Mouse (Mus musculus) lung, postnatal 14 days (tissue): Measurements from ENCODE around the gene Krt80.

Source experiments
- DNase-seq: peaks from one replicate; pipeline ENCODE4 v3.0.0; 2021

The Krt80 gene

DNA sequence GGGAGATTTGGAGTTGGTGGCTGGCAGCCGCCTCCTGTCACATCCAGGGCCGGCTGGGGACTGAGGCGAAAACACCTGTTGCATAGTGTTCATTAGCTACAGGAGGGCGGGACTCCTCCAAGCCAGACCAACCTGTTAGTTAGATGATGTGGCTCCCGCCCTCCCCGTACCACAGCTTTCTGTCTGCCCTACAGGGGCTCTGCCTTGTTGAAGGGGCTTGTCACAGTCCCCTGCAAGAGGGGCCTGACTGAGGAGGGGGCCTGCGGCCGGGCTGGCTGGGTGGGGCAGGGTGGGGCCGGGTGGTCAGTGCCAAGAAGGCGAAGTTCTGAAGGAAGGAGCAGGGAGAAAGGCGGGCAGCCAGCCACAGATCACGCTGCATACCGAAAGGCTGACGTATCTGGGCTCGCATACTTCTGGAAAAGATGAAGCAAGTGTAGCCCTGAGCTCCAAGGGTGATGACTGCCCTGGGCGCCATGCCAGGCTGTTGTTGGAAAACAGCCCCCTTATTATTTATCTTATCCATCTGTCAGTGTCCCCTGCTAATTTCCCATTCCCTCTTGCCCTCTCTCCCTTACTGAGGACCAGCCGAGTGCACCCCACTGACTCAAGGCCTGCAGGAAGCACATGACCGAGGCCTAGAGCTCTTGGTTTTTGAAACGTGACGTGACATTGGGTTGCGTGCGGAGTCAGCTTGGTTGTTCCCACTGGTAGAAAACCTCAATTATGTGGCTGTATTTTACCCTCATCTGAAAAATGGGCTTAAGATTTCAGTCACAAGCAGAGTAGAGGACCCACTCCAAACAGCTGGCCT is at the start of gene Krt80:
Gene Krt80, minus strand, starts transcription at position 62 of the 811 bp plus-strand sequence.
- peak; percentile 95 for DNase-seq

DNA sequence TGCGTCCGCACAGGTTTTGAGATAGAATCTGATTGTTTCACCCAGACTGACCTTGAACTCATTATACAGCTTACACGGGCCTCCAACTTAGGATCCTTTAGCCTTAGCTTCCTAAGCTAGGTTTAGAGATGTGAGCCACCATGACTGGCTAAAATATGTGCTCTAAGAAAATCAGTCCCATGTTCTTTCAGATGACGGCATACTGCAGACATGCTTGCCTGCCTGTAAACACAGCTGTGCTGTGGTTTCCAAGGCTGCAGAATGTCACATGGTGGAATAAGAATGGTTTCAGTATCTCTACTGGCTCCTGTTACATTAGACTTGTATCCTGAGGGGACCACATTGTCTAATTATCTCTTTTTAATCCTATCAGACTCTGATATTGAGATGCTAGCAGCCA is 49.0 kb upstream of the Krt80 start:
- DNase-seq = no peak

DNA sequence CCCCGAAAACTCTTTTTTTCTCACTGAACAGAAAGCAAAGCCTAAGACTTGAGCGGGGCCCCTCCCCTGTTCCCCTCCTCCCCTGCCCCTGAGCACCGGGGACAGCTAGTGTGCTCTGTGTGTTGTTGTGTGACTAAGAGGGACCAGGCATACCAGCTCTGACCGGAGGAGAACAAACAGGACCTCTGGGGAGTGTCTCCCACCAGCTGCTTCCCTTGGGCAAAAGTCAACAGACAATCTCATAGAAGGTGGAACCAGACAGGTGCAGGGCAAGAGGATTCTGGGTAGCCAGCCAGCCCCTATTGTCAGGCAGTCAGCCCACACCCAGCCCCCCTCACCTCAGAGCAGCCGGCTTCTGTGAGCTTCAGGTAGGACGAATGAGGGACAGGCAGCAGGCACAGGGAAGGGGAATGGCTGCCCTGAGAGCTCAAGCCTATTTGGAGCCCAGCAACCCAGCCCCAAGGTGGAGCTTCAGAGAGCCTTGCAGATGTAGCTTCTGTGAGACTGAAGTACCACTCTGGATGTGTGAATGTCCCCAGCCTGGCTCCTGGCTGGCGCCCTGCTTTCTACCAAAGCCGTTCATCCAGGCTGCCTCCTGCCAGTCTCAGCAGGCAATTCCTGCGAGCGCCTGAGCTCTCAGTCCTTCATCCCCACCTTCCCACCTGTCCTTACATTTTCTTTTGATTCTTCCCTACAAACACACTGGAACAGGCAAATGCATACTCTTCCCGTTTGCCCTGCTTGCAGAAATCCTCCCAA is 45.0 kb upstream of the Krt80 start:
- no peak for DNase-seq

DNA sequence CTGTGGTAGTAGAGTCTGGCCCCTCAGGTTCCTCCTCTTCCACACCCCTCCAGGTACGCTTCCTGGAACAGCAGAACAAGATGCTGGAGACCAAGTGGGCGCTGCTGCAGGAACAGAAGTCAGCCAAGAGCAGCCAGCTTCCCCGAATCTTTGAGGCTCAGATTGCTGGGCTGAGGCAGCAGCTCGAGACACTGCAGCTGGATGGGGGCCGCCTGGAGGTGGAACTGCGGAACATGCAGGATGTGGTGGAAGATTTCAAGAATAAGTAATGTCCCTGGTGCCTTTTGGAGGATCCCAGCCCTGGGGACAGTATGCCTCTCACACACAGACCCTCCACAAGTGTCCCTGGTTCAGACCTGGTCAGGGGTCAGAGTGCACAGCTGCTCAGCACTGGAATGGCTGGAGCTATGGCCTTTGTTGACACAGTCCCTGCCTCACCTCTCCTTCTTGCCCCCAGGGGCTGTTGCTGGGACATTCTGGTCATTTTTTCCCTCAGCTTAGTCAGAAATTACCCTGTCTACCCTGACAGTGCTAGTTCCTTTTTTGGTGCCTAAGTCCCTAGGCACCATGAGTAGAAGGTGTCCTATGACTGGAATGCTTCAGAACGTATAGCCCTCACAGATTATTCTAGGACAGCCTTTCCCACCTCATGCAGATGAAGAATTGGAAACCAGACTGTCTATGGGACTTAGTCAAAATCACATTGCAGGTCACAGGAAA is 44.1 kb upstream of the Krt80 start:
- DNase-seq = no peak

DNA sequence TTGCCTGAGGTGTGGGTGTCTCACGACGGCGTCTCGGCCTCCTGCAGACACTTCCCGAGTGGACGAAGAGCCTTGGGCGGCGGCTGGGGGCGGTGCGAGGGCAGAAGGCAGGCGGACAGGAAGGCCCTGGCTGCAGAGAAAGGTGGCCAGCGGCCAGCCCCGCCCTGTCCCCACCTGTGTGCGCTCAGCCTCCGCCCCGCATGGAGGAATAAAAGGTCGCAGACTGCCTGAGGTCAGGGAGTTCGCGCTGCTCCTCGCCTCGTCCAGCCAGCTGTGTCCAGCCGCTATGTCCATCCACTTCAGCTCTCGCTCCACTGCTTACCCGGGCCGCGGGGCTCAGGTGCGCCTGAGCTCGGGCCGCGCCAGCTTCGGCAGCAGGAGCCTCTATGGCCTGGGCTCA is 42.2 kb upstream of the Krt80 start:
- peak; percentile 76 for DNase-seq

DNA sequence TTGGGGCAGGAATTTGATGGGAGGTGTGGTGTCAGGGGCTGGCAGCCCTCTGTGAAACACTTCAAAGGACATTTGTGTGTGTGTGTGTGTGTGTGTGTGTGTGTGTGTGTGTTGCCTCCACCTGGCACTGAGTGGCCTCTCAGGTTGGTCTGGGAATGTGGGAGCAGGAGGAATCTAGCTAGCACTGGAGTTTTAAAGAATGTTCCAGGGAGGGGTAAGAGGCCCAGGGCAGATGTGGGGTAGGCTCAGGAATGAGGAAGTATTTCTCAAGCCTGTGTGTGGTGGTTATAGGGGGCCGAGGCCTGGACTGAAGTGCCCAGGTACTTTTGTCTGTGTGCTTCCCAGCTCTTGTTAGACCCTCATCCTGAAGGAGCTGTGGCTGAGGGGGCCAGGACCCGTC is 40.8 kb upstream of the Krt80 start, which contains the start of gene Krt7:
Gene Krt7, plus strand, starts transcription at position 269 of the 400 bp plus-strand sequence.
- peak; percentile 67 for DNase-seq

DNA sequence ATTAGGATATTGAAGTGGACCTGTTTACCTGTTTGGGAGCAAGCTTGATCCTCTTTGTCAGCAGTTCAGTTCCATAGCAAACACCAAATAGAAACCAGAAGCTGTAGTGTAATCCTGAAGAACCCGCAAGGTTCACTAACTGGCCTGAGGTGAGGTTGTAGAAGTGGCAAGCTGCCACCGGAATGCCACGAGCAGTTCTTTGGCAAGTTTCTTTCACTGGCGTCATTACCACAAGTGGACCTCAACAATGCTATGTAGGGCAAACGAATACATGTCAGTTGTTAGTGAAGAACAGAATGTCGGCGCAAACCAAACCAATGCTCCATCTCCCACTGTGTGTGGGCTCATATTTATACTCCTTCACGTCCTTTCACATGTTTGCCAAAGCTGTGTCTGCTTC is 28.3 kb upstream of the Krt80 start:
- DNase-seq = peak; percentile 64

DNA sequence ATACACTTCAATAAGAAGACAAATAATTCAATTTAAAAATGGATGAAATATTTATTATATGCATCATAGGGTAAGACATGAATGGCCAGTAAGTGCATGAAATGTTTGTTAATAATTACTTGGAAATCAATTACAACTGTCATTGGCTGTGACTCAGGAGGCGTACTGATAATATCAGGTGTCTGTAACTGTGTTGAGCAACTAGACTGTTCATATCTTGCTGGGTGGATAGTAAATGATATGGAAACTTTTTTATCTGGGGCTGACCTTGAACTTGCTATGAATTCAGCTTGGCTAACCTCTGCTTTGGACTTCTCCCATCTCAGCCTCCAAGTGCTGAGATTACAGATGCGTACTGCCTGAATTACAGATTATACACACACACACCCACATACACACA is 27.7 kb upstream of the Krt80 start:
- no peak for DNase-seq

DNA sequence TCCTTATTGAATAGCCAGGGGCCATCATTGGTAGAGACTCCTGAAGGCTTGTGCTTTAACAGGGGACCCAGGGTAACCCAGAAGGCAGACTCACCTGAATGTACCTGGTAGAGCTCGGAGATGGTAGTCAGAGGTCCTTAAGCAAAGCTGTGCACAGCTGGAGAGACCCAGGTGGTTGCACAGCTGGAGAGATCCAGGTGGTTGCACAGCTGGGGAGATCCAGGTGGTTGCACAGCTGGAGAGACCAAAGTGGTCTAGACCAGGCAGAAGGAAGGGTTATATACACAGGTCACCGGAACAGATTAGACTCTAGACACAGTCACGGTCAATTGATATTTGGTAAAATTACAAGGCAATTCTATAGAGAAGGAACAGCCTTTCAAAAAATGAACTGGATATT is 27.0 kb upstream of the Krt80 start:
- DNase-seq = no peak

DNA sequence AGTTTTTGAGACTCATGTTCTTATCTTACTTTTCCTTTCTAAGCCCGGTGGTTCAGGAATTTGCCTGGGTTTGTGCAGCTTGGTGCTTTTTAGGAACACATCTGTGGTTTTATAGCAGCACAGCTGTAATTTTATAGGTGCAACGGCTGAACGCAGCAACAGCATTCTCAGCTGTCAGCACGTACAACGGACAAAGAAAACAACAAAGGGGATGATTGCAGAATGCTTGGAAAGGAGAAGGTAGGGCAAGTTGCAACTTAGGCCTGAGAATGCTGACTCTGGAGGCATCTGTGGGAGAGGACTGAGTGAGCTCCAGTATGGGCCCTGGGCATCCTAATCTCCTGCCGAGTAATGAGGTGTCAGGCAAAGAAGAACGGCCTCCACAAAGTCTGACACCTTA is 26.5 kb upstream of the Krt80 start:
- no peak for DNase-seq

DNA sequence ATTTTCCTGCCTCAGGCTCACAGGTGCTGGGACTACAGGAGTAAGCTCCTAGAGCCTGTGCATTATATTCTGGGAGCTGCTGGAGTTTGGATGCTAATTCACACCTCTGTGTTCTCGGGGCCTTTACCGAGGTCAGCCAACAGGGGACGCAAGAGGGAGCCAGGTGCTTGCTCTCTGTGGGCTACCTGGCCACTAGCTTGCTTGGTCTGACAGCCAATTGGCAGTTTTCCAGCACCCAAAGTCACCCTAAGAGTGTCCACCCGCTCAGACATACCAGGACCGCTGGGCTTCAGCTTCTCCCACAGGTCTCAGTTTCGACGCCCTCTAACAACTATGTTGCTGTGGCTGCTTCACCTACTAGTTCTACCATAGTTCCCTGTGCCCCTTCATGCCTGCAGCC is 24.9 kb upstream of the Krt80 start:
- no peak for DNase-seq

DNA sequence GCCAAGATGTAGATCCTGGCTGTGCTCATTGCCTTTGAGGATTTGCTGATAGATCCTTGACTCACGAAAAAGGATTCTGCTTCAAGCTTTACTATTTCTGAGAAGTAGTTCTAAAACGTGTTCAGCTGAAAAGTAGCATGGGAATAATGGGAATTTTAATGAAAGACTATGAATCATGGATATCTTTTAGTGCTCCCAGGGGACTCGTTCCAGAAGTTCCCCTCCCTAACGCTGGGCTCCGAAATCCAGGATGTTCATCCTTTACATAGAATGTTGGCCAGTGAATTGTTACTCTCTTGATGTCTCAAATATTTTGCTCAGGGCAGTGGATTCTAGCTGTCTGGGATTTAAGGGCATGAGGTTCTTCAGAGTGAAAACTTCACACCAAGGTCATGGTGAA is 22.3 kb upstream of the Krt80 start:
- no peak for DNase-seq

DNA sequence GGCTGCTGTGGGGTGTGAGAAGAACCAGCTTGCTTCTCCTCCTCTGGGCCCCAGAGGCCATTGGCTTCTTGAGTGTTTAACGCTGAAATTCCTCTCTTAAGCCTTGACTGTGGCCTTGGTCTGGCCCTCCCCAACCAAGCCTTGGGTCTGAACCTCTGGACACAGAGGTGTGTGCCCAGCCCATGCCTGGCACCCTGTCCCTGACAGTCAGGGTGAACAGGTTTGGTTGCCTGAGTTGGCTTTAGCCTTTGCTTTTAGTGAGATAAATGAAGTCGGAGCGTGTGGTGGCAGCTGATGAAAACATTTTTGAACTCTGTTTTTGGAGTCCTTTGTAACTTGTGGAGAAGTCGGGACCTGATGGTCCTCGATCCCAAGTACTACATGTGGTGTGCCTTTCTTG is 20.2 kb upstream of the Krt80 start:
- no peak for DNase-seq

DNA sequence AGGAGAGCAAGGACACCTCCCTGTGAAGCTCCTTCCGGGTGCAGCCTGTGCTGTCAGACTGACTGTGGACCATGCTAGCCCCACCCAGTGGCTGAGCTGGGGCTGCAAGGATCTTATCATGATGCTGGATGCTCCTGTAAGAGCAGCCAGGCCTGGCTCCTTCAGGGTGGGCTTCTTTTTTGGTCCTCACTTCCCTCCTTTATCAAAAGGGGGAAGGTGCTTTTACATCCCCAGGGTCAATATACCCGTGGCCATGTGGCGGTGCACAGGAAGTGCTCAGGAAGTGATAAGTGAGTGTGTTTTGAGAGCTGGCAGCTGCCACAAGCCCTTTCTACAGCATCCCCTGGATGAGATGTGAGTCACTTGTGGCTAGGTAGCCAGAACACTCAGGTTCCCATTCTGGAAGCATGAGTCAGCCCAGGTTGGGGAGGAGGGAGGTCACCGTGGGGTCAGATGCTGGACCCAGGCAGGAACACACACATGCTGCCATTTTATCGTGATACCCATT is 18.1 kb upstream of the Krt80 start:
- DNase-seq = peak; percentile 55

DNA sequence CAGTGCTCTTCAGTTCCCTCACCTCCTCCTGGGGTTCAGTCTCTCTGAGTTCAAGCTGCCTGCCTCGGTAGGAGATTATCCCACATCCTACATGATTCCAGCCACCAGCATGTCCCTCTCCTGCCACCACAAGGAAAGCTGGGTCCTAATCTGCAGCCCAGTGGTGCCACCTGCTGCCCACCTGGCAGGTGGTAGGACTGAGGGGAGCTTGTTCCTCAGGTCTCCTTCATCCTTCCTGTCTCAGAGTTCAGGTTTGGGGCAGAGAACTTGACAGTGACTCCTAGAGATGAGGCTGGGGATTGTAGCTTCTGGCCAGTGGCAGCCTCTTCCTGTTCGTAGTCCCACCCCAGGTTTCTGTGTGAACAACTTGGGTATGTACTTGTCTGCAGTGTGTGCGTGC is 17.2 kb upstream of the Krt80 start:
- peak; percentile 69 for DNase-seq

DNA sequence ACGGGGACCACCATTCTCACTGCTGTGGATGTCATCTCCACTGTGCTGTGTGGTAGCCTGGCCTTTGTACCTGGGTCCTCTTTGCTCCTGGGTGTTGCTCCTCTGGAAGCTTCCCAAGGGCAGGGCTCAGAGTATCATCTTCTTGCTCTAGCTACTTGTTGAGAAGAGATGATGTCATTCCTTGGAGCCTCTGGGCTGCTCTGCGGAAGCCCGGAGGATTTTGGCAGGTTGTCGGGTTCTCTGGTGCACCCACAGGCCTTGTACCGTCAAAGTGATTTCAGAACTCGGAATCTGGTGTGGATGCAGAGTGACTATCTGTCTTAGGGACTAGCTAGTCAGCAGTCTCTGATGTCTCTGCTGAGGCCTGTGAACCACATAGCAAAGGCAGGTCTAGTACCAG is 15.1 kb upstream of the Krt80 start:
- no peak for DNase-seq

DNA sequence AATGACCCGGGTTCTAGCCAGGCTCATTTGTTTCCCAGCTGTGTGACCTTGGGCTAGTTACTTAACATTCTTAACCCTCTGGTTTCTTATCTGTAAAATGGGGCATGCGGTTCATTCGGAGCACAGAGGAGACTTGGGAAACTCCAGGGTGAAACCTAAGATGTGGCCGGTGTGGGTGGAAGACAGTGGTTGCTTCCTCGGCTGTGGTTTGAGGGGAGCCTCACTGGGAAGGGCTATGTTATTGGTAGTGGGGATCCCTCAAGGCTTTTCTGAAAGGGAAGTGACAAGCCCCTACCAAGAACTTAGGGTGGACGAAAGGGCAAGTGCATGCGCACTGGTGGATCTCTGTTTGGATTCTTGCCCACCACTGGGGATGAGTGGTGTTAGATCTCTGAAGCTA is 14.6 kb upstream of the Krt80 start:
- no peak for DNase-seq

DNA sequence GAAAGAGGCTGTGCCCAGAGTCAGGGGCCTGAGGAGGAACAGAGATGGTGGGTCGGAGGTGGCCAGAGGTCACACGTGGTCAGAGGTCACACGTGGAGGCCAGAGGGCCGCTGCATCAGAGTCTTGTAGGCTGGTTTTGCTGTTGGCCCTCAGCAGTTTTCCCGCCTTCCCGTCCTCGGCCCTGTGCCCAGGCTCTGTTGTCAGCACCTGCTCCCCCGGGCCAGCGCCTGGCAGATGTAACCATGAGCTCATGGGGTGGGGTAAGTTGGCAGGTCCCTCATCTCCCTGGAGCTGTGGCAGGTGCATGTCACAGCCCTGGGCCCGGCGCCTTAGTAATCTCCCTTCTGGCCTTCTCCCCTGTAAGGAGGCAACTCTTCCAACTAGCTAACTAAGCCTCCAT is 12.8 kb upstream of the Krt80 start:
- no peak for DNase-seq

DNA sequence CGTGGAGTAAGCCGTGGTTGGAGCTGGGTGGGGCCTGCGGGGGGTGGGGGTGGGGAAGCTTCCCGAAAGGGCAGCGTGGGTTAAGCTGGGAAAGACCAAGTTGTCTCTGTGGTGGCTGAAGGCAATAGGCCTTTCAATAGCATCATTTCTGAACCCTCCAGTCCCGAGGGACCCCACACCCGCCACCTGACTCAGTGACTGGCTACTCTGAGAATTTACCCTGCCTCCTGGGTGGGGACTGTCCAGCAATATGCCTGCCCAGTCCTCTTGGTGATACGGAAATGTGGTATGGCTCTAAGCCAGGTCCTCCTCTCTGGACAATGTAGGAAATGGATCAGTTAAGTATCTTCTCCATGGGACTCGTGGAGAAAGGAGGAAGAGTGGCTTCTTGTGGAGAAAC is 11.8 kb upstream of the Krt80 start:
- peak; percentile 77 for DNase-seq

DNA sequence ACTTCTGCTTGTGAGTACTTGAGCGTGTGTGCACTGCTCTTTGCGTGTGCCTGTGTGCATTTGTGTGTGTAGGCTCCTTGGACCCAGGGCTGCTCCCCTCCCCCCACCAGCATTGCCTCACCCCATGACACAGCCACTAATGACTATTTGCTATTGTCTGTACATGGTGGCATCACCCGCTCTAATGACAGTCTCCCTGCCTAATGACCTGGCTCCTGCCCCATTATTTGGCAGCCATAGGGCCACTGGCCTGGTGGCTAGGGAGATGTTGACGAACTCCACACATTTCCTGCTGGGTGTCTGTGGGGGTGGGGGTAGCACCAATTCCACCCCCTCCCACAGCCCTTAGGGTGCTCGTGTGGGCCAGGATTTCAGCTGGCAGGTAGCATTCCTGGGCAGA is 8.7 kb upstream of the Krt80 start:
- DNase-seq = no peak

DNA sequence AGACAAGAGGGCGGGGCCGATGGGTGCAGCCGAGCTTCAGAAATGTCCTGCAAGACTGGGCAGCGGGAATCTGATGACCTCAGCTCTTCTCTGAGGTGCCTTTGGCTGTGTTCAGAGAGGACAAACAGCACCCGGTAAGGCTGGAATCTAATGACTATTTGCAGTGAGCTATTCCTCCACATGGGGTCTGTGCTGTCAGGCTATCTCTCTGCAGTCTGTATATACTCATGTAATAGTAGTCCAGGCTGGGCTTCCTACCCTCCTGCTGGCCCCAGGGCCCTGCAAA is 6.8 kb upstream of the Krt80 start:
- no peak for DNase-seq

DNA sequence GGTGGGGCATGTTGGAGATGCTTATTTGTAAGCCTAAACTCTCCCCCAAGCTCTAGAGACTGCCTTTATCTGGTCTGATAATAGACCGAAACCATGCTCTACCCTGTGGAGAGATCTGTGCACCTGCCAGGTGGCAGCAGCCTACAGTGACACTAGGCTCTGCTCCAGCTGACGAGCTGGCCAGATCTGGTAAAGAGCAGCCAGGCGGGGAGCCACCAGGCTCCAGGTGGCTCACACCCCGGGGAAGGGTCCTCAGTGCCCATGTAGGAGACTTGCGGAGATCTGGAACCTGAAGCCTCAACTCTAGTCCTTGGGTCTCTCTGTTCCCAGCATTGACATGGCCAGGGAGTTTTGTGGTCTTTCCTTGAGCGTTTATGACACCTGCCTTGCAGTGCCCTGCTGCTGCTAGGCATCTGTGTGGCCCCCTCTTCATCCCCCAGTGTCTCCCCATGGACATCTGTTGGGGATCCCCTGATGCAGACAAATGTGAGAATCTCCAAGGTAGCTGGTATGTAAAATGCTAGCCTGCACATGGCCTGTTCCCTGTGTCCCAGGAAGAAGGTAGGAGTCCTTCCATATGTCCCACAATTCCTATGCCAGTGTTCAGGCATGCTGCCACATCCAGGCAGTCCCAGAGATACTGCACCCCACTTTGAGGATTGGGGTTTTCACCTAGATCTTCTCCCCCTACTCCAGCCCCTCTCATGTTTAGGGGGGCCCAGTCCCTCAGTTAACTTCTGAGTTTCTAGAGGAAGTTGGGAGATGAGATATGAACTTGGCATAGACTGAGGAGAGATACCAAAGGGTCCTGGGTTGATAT is 6.2 kb upstream of the Krt80 start:
- DNase-seq = no peak

DNA sequence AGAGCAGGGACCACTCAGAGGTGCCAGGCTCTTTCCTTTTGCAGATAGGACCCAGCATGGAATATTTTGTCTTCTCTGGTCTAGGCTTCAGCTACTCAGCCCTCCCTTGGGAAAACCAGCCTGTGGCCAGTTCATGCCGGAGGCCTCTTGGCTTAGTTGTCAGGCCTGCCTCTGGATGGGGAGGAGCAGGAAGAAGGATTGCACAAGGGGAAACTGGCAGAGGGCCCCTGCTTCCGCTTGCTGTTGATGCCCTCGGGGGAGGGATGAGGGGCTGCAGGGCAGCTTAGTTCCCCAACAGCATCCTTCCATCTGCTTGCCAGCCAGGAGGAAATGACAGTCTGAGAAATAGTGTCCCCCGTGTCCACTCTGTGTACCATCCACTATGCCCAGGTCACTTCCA is 4.9 kb upstream of the Krt80 start:
- peak; percentile 78 for DNase-seq
